Mouse (Mus musculus) MEL (cell line): ENCODE data around the gene 1110051M20Rik. TPM values are rescaled to one million over a fixed set of nuclear protein-coding genes. Genes with fewer than 3 reads are reported as not detected.

Source experiments
- DNase-seq: peaks from one replicate; pipeline ENCODE4 v3.0.0; 2011; ENCODE audit warnings: low read depth, low spot score
- H3K27ac ChIP-seq: 2 replicates; pipeline ENCODE4 v1.5.1; 2012; ENCODE audit warnings: low read depth, mild to moderate bottlenecking, control low read depth, low read length, moderate library complexity; ENCODE audit not compliant: control insufficient read depth
- H3K27me3 ChIP-seq, 2 experiments: fragments of 150-350 bp in 1 of 2; sonication (generic) in 1 of 2; 2 replicates each; pipeline ENCODE4 v1.6.1; 2012; ENCODE audit warnings: low read length in 2 of 2, mild to moderate bottlenecking in 2 of 2, improper control_type of control experiment in 1 of 2, moderate library complexity in 1 of 2; ENCODE audit not compliant: insufficient read depth in 2 of 2, control insufficient read depth in 1 of 2
- H3K36me3 ChIP-seq, 2 experiments: 2 replicates each; pipeline ENCODE4 v1.6.1; 2012 to 2014; ENCODE audit warnings: low read length in 2 of 2, improper control_type of control experiment in 1 of 2, inconsistent platforms in 1 of 2, mild to moderate bottlenecking in 1 of 2; ENCODE audit not compliant: insufficient read depth in 2 of 2, control insufficient read depth in 1 of 2
- H3K4me1 ChIP-seq, 2 experiments: fragments of 150-350 bp in 1 of 2; sonication (generic) in 1 of 2; 2 replicates each; pipeline ENCODE4 v1.6.1; 2012; ENCODE audit warnings: low read length in 2 of 2, improper control_type of control experiment in 1 of 2, mild to moderate bottlenecking in 1 of 2; ENCODE audit not compliant: insufficient read depth in 2 of 2, control insufficient read depth in 1 of 2
- H3K4me3 ChIP-seq, 2 experiments: fragments of 150-350 bp in 1 of 2; sonication (generic) in 1 of 2; 2 replicates each; pipeline ENCODE4 v1.5.1; 2012; ENCODE audit warnings: low read depth in 2 of 2, low read length in 2 of 2, mild to moderate bottlenecking in 2 of 2, moderate library complexity in 2 of 2, control low read depth in 1 of 2, improper control_type of control experiment in 1 of 2; ENCODE audit not compliant: control insufficient read depth in 1 of 2, insufficient read depth in 1 of 2
- H3K79me2 ChIP-seq: 2 replicates; pipeline ENCODE4 v1.6.1; 2012; ENCODE audit warnings: mild to moderate bottlenecking, low read length, moderate library complexity; ENCODE audit not compliant: control insufficient read depth, poor library complexity, insufficient read depth
- H3K9ac ChIP-seq: 2 replicates; pipeline ENCODE4 v1.6.1; 2012; ENCODE audit warnings: low read depth, mild to moderate bottlenecking, control low read depth, low read length, moderate library complexity; ENCODE audit not compliant: control insufficient read depth, poor library complexity, severe bottlenecking
- H3K9me3 ChIP-seq: fragments of 150-350 bp; sonication (generic); replicated peaks from 2 replicates; pipeline ENCODE4 v1.6.1; 2012; ENCODE audit warnings: mild to moderate bottlenecking, low read length, improper control_type of control experiment, moderate library complexity; ENCODE audit not compliant: insufficient read depth
- BHLHE40 ChIP-seq: IDR thresholded peaks from 2 replicates; pipeline ENCODE4 v1.6.1; 2012; ENCODE audit warnings: low read depth, mild to moderate bottlenecking, inconsistent platforms, low read length, improper control_type of control experiment, borderline replicate concordance
- CHD1 ChIP-seq: IDR thresholded peaks from 2 replicates; pipeline ENCODE4 v1.6.1; 2012; ENCODE audit warnings: low read depth, mild to moderate bottlenecking, inconsistent platforms, low read length, improper control_type of control experiment
- CHD2 ChIP-seq: IDR thresholded peaks from 2 replicates; pipeline ENCODE4 v1.6.1; 2011; ENCODE audit warnings: low read length, improper control_type of control experiment
- MAFK ChIP-seq: IDR thresholded peaks from 2 replicates; pipeline ENCODE4 v1.6.1; 2011; ENCODE audit warnings: low read depth, mild to moderate bottlenecking, low read length, improper control_type of control experiment, borderline replicate concordance
- MAX ChIP-seq: IDR thresholded peaks from 2 replicates; pipeline ENCODE4 v1.6.1; 2011; ENCODE audit warnings: low read length, improper control_type of control experiment
- NRF1 ChIP-seq: IDR thresholded peaks from 2 replicates; pipeline ENCODE4 v1.6.1; 2014; ENCODE audit warnings: low read depth, mild to moderate bottlenecking, inconsistent platforms, low read length, improper control_type of control experiment, moderate library complexity; ENCODE audit not compliant: poor library complexity, insufficient read depth, severe bottlenecking
- POLR2AphosphoS5 ChIP-seq: IDR thresholded peaks from 2 replicates; pipeline ENCODE4 v1.6.1; 2012; ENCODE audit warnings: low read depth, borderline replicate concordance, mild to moderate bottlenecking, inconsistent platforms, low read length, moderate library complexity, mixed read lengths
- SMC3 ChIP-seq: IDR thresholded peaks from 2 replicates; pipeline ENCODE4 v1.6.1; 2011; ENCODE audit warnings: low read depth, low read length, improper control_type of control experiment
- TAL1 ChIP-seq: IDR thresholded peaks from 2 replicates; pipeline ENCODE4 v1.6.1; 2012; ENCODE audit warnings: mild to moderate bottlenecking, inconsistent platforms, low read length, moderate library complexity, mixed read lengths
- polyA plus RNA-seq, 2 experiments: library from polyadenylated mRNA; stranded (reverse) in 1 of 2; unstranded in 1 of 2; fragments of >175 nt in 1 of 2; fragments of >200 nt in 1 of 2; gene quantifications; 2 replicates each; pipeline versions ENCODE4 v1.2.1 to v1.2.4; 2012; ENCODE audit warnings: low replicate concordance in 2 of 2, low read depth in 1 of 2; ENCODE audit not compliant: insufficient read length in 2 of 2, insufficient read depth in 1 of 2, missing spikeins in 1 of 2
- total RNA-seq: library from RNA; depleted of rRNA; stranded (reverse); fragments of 300-350 nt; gene quantifications from 2 replicates; pipeline ENCODE4 v1.2.3, GENCODE M21; 2012; rRNA removed

1110051M20Rik gene
- total and polyA plus RNA-seq, 3 experiments = 23.0 to 23.3 TPM; not detected in 1

DNA sequence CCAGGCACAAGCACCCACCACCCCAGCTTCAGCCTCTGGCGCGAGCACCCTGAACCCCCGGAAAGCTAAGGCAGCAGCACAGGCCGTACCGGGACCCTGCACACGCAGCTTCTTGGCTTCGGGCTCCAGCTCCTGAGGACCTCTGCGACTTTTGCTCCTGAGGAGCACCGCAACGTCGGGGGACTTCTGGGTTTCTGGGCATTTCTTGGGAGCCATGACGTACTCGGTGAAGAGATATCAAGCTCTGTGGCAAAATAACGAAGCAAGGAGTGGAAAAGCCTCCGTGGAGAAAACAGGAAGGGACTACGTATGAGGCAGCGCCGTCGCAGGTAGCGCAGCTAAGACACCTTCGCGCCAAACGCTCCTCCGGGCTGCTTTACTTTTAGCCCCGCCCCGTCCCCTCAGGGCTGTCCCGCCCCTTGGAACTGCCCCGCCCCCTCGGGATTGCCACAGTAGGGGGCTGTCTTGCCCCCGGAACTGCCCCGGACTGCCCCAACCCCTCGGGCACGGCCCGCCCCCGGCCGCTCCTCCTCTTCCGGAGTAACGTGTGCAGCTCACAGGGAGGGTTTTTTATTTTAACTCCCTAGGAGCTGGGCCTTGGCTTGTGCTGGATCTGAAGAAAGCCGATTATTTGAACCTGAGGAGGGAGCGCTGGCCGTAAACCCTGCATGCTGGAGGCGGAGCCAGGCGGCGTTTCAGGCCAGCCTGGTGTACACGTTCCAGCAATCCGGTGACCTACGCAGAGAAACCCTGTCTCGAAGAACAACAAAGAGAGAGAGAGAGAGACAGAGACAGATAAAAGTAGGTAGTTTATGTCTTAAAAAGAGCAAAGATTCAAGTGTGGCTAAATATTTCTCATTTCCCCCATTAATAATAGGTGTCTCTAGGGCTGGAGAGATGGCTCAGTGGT lies 207.6 kb downstream of the 1110051M20Rik start, which contains the start of gene Ddb2 (continued):
- TF ChIP-seq MAFK (no peak), TAL1 (no peak), NRF1 (no peak), CHD2 (no peak), BHLHE40 (no peak)
- TF ChIP-seq, all 39 proteins: peak for 15

DNA sequence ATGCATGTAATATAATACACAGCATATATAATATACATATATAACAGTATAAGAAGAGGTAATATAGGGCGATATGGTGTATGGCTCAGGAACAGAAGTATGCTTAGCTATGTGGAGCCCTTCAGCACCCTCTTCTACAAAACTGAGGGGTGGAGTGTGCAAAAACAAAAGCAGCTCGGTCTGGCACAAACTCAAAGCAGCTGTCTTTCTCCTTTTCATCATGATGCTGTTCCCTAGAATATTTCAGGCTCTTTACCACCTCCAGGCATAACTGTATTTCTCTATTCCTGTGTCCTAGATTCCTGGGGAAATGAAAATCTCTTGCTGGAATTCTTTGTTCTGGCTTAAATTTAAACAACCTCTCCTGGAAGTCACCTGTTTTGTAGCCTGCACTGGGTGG lies 214.8 kb downstream of the 1110051M20Rik start:
- Histone ChIP-seq H3K36me3 (peaks cover 0 to 3% of the 10 kb centered on the region in 2 experiments; a peak in 2 of 4 replicates), H3K9me3 (no peaks in the 10 kb centered on the region)
- TF ChIP-seq MAX (no peak), SMC3 (no peak), POLR2AphosphoS5 (no peak), MAFK (no peak), CHD1 (no peak)
- TF ChIP-seq, all 39 proteins: peak for 0
- no peak overlapping the region for H3K27ac ChIP-seq
- no peaks in the 10 kb centered on the region for H3K27me3 ChIP-seq
- no peak for DNase-seq
- H3K79me2 ChIP-seq = no peaks in the 10 kb centered on the region
- no peaks in the 10 kb centered on the region for H3K4me1 ChIP-seq
- no peak overlapping the region for H3K4me3 ChIP-seq
- H3K9ac ChIP-seq = no peak overlapping the region

Other genes with a start within 250 kb of the 1110051M20Rik start
- 3.5 and 4.7 TPM in 2 replicates for gene Nr1h3, start 241.9 kb downstream of the 1110051M20Rik start, total RNA-seq
- gene Nr1h3, start 241.9 kb downstream of the 1110051M20Rik start, polyA plus RNA-seq = 1 to 10 TPM in 1 of 2 experiments, not detected in 1; 6.9 TPM
- gene Acp2, start 241.8 kb downstream of the 1110051M20Rik start, total RNA-seq = 5.4 and 7.3 TPM in 2 replicates
- 10 to 100 TPM in 1 of 2 experiments, not detected in 1; 11.3 TPM for gene Acp2, start 241.8 kb downstream of the 1110051M20Rik start, polyA plus RNA-seq
- gene Ddb2, start 207.7 kb downstream of the 1110051M20Rik start, total RNA-seq = 7.0 and 8.4 TPM in 2 replicates
- gene Ddb2, start 207.7 kb downstream of the 1110051M20Rik start, polyA plus RNA-seq = 10 to 100 TPM in 1 of 2 experiments, not detected in 1; 12.6 TPM
- 3.4 and 4.1 TPM in 2 replicates for gene Pacsin3, start 188.8 kb downstream of the 1110051M20Rik start, total RNA-seq
- 1 to 10 TPM in 1 of 2 experiments, not detected in 1; 6.7 TPM for gene Pacsin3, start 188.8 kb downstream of the 1110051M20Rik start, polyA plus RNA-seq
- gene Arfgap2, start 179.7 kb downstream of the 1110051M20Rik start, total RNA-seq = 68.4 and 80.2 TPM in 2 replicates
- 10 to 100 TPM in 1 of 2 experiments, not detected in 1; 73.1 TPM for gene Arfgap2, start 179.7 kb downstream of the 1110051M20Rik start, polyA plus RNA-seq
- 1.1 and 1.3 TPM in 2 replicates for gene Lrp4, start 12.8 kb upstream of the 1110051M20Rik start, total RNA-seq
- 1 to 10 TPM in 1 of 2 experiments, not detected in 1; 2.8 TPM for gene Lrp4, start 12.8 kb upstream of the 1110051M20Rik start, polyA plus RNA-seq
- gene Ckap5, start 82.1 kb upstream of the 1110051M20Rik start, total RNA-seq = 57.1 and 64.7 TPM in 2 replicates
- gene Ckap5, start 82.1 kb upstream of the 1110051M20Rik start, polyA plus RNA-seq = 10 to 100 TPM; 44.0 to 45.3 TPM
- 0.04 TPM in 1 of 2 replicates, not detected in the other for gene F2, start 191.7 kb upstream of the 1110051M20Rik start, total RNA-seq
- gene F2, start 191.7 kb upstream of the 1110051M20Rik start, polyA plus RNA-seq = under 1 TPM in 1 of 2 experiments, not detected in 1; 0.06 TPM
- 8.6 and 10.4 TPM in 2 replicates for gene Zfp408, start 205.1 kb upstream of the 1110051M20Rik start, total RNA-seq
- 10 to 100 TPM in 1 of 2 experiments, not detected in 1; 16.4 TPM for gene Zfp408, start 205.1 kb upstream of the 1110051M20Rik start, polyA plus RNA-seq
- 21.4 and 23.5 TPM in 2 replicates for gene Arhgap1, start 205.2 kb upstream of the 1110051M20Rik start, total RNA-seq
- 10 to 100 TPM in 1 of 2 experiments, not detected in 1; 40.1 TPM for gene Arhgap1, start 205.2 kb upstream of the 1110051M20Rik start, polyA plus RNA-seq